Mouse (Mus musculus) ovary, postnatal 10 days (tissue): Measurements from ENCODE around the gene Map2.

Source experiments
- DNase-seq: peaks from one replicate; pipeline ENCODE4 v3.0.0; 2022; ENCODE audit warnings: low spot score

Gene Map2

DNA sequence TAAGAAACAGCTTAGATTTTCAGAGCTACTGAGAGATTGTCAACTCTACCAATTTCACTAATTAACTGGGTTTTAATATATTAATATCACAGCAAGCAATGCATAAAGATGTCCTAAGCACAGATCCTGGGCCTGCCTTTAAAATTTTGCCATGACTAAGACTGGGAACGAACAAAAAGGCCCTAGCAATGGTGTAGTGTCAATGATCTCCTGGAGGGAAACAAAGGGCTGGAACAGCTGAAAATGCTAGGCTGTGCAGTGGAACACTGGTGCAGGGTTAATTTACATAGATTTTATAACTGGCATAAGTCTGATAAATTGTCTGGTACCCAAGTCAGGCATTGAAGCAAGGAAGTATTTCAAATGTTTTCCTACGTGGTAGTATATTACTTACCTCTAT is 220.8 kb downstream of the Map2 start:
- no peak for DNase-seq

DNA sequence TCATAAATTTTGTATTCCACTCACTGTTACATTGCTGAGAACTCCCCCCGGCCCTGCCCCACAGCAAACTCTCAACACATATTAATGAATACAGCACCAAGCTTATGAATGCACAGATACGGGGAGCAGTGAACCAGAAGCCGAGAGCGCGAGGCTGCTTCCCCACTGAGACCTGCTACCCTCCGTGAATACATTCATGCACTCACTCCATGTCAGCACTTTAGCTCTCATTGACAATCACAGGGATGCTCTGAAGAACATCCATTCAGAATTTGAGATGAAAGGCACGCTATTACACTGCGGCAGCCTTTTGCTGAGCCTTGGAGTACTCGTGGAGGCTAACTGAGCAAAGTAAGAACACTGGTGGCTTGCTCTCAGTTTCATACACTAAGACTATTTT is 226.8 kb downstream of the Map2 start:
- DNase-seq, result no peak

DNA sequence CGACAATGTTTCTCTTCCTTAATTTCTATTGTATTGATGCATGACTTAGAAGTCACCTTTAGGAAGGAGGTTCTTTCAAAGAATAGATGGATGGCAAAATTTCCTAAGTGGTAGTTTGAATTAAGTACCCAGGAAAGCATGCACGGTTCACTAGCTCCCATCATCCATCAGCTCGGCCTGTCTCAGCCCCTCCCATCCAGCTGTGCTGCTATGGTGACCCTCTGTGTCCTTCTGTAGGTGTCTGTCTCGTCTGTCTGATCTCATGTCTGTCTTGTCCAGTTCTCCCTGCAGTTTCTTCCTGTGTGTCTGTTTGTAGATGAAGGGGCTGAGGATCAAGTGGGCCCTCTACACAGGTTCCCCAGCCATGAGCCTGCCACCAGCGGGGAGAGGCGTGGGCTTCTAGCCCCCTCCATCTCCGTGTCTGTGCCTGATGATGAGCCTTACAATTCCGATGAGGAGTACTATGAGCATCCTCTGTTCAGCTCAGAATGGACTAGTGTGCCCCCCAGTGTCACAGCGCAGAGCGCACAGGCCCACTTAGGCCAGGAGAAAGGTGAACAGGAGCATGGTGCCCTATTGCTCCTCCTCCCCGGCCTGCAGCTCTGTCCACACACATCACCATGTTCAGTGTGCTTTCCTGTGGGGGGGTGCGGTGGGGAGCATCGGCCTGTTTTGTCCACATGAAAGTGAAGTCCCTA is 232.3 kb downstream of the Map2 start:
- no peak for DNase-seq

DNA sequence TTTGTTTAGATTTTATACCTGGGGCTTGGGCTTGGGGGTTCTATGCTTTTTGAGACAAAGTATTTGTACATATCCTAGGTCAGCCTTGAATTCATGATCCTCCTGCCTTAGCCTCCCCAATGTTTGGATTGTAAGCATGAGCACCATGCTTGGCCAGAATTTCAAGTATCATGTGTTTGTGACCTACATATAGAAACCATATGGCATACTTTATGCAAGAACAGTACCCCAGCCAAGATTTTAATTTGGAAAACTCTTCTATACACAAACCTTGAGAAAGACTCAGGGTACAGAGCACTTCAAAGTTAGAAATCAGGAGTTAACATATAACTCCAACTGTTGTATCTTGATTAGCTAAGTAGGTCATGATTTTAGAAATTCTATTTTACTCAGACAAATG is 243.3 kb downstream of the Map2 start:
- DNase-seq, result no peak

DNA sequence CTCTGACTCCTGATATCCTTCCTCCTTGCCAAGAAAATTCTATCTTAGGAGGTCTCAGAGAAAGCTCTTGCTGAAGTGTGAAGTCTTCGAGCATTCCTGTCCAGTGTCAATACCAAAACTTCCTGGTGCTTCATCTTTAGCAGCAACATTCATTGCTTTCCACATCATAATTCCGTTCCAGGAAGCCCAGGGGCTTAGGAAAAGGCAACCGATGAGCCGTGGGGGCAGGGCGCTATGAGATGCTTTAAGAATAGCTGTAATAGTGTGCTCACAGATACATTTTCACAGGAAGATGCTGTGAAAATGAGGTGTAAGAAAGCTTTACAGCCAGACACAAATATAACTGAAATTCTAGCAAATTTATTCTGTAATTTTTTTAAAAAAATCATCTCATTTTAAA is 251.0 kb downstream of the Map2 start:
- DNase-seq, result no peak

DNA sequence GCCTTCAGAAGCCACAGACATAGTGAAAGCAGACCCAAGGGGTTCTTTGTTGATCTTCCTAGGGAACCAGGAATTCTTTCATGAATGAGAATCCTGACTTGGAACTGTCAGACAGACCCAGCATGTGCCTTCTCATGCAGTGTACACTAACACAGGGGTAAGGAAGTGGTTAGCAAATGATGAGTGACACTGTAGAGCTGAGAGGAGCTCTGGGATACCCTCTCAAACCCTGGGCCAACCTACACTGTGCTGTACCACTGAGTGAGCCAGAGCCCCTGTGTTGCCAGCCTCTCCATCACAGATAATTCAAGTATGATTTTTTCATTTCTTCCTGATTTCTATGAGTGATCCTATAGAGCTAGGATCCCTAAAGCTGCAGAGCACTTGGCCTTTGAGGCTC is 255.9 kb downstream of the Map2 start:
- no peak for DNase-seq

DNA sequence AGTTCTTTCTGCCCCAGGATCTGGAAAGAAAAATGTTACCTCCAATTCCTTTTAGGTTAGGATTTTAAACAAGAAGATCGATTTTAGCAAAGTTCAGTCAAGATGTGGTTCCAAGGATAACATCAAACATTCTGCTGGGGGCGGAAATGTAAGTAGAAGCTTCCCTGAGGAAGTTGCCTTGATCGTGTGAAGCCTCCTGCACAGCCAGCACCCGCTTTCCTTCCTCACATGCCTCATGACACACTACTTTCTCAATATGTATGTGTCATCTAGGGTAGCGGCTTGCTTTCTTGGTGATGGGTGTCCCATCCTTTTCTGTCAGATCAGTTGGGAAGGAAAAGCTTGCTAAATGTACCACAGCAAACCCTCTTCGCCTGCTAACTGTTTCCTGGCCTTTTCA is 256.4 kb downstream of the Map2 start:
- no peak for DNase-seq

DNA sequence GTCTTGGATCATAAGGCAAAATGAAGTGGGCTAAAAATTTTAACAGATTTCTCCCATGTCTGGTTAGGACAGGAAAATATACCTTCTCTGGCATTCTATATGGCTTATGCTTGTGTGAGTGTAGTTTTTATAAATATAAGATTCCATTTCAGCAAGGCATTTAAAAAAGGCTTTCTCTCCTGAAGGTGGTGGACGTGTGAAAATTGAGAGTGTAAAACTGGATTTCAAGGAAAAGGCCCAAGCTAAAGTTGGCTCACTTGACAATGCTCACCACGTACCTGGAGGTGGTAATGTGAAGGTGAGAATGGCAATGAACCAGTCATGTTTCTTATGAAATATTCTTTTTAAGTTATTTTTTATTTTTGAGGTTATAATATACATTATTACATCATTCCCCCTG is 263.0 kb downstream of the Map2 start:
- no peak for DNase-seq

DNA sequence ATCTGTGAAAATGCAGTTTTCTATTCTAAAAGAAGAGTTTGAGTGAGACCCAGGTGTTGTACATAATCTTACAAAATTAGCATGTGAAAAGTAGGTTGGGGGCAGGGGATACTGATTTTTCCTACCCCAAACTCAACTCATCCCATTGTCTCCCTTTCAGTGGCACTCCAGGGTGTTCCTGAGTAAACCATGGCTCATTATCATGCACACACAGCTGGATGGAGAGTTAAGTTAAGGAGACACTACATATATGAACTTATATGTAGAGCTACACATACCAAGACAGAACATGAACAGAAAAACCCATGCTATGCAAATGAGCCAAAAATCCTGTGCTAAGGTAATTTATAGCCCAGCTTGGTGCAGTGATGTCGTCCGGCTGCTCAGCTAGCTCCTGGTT is 267.8 kb downstream of the Map2 start:
- no peak for DNase-seq

DNA sequence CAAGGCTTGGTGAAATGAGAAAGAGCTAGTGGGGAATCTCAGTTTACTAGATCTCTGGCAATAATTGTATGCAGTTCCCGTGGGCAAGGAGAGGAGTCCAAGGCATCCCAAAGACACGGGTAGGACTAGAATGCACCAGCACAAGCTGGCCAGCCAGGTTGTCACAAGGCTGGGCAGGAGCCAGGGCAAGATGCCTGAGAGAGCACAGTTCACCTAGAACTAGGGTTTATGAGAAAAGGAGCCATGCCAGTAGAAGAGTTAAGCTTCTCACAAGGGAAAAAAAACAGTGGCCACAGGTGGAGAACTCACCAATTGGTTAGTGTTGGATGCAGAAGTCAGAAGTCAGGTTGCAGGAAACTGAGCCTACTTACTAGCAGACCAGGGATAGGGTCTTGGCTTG is 274.4 kb downstream of the Map2 start:
- no peak for DNase-seq

DNA sequence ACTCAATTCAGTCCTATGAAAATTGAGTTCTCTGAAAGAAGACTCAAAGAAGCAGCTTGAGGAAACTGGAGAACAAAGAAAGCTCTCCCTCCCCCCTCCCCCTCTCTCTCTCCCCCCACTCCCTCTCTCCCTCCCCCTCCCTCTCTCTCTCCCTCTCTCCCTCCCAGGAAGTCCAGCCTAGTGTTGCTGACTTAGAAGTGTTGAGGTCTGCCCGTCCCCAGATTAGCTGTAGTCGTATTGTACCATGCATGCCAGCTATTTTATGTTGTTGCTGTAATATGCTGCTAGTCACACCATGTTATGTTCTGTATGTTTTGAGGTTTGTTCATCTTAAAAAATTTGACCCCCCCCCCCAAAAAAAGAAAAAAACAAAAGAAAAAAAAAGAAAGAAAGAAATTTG is 281.5 kb downstream of the Map2 start:
- no peak for DNase-seq

DNA sequence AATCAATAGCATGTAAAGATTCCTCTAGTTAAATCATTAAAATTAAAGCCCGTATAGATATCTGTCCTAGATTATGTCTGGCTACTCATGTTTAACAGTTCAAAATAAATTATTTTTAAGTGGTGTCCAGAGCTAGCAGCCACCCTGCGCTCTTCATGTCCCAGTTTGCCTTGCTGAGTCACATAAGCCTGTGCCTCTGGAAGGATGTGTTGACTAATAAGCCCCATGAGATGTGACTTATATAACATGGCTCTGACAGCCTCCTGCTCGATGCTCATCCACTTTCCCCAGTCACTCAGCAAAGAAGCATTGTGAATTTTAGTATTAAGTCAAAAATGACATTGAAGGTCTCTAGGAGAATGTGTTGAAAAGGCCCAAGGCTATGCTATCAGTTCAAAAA is 282.7 kb downstream of the Map2 start:
- DNase-seq, result no peak

DNA sequence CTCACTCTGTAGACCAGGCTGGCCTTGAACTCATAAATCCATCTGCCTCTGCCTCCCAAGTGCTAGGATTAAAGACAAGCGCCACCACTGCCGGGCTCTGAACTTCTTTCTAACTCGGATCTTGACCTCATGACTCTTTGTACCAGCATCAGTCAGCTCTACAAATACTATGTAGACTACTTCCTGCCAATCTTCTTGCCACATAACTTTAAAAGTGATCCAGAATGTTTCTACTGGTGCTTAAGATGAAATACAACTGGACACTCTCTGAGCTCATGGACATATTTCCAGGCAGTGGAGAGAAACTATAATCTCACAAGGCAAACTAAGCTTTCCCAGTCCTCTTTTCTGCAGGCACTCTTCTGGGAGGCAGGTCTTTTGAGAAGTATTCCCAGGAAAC is 284.3 kb downstream of the Map2 start:
- DNase-seq, result no peak

DNA sequence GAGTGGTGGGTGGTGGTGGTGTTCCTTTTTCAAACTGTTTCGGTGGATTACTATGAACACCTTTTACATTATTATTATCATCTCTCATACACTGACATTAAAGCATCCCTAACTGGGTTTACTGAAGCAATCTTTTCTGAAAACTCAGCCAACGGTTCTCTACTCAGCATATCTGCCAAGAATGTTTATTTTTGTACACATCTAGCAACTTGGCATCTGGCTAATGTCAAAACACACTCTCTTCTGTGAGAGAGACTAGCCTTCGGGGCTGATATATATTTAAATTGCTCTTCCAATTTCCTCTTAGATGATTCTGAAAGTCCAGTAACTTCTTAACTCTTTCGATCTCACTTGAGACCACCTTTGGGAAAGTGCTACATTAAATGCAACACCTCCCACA is 285.8 kb downstream of the Map2 start:
- no peak for DNase-seq

DNA sequence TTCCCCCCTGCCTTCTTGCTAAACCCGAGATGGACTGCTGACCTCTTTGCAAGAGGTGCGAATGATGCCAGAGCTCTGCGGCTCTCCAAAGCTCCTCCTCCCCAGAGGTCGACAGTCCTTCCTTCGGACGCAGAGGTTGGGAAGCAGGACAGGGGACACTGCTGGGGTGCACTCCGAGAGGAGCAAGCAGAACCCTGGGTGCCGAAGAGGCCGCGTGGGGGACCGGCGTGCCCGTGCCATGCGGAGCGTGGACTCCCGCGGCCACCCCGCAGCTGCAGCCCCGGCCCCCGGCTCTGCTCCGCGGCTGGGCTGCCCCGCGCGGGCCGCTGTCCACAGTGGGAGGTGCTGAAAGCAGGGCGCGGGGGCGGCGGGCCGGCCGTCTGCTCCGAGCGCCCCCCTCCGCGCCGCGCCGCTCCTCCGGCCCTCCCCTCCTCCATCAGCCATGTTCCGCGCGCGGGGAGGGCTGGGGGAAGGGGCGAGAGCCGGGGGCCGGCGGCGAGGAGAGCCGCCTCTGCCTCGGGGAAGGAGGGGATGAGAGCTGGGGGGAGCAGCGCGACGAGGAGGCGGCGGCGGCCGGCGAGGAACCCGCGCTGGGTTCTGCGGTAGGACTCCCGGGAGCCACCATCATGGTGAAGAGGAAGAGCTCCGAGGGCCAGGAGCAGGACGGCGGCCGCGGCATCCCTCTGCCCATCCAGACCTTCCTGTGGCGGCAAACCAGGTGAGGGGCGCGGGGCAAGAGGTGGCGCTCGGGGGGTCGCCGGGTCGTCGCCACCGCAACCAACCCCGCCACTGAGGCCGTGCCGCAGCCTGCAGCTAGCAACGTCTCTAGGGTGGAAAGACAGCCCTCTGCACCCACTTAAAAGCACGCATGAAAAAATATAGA is 293.0 kb downstream of the Map2 start, which contains the start of gene Unc80:
TSS of gene Unc80 (plus strand) at position 547 of the 883 bp plus-strand sequence.
- DNase-seq, result peak; percentile 31

DNA sequence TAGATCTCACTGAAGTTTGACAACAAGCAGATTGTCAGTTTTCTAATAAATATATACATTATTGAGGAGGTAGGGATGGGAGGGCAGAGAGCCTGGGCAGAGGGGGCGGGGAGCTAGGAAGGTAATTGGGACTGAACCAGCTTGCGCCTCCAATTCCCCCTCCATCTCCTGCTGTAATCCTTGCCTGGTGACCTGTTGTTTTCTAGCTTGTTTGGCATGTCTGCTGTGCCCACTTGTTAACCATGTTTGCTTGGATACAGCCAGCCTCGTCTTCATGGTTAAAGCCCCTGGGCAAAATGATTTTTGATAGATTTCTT is 293.6 kb downstream of the Map2 start:
- DNase-seq, result no peak

DNA sequence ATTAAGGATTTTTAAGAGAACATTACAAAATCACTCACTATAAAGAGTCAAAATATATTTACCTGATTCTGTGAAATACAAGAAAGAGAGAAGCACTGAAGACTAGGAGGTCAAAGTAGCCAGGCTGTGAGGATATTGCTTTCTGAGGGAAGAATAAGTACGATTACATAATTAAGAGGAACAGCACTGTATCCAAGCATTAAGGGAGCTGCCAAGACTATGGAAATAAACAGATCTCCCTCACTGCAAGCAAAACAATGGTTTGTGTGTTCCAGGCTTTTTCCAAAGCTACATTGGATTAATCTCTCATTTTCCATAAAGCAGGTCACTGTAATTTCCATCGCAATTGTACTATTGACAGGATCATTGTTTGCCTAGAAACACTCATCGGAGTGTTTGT is 307.7 kb downstream of the Map2 start:
- DNase-seq, result no peak
